Mouse (Mus musculus): Measurements from ENCODE around the gene Cdyl. TPM values are rescaled to one million over a fixed set of nuclear protein-coding genes. Genes with fewer than 3 reads are reported as not detected.

The Cdyl gene
- polyA plus RNA-seq, 1 experiment from 2014 or later = 11.8 TPM

DNA sequence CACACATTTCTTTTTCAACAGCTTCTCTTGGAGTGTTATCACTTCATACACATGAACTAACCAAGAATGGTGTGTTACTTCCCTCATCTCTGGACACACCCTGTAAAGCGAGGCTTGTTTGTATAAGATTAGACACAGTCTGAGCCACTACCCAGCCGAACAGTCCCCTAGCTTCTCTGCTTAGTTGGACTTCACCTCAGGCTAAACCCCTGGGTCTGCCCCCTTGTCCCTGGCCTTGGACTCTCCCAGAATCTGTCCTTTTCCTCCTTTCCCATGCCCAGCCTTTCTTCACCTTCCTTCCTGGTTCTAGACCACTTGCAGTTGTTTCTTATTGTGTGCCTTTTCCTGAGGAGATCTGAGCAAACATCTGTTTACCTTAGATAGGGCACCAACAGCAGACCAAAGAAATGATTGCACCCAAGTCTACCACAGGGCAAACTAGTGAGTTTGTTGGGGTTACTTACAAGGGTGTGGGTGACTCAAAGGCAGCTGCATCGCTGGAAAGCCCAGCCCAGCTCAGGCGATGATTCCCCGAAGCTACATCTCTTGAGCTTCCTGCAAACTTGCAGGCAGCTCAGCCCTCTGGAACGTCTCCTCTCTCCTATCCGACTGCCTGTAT lies 17.9 kb downstream of the Cdyl start:
- Histone ChIP-seq H3K36me3 (ENCODE audit: control insufficient read depth, insufficient read depth, low read length) (no peaks in the 10 kb centered on the region), H3K4me1 (ENCODE audit: control insufficient read depth, insufficient read depth, low read length) (no peaks in the 10 kb centered on the region), H3K4me3 (ENCODE audit: low read depth, low read length) (no peak overlapping the region), H3K9ac (ENCODE audit: low read length) (no peak overlapping the region), H3K27ac (ENCODE audit: low read depth, low read length) (no peak overlapping the region), H3K4me2 (no peak overlapping the region), H3K9me3 (ENCODE audit: control insufficient read depth, low read length) (no peaks in the 10 kb centered on the region), H3K27me3 (ENCODE audit: control insufficient read depth, insufficient read depth, low read length) (no peaks in the 10 kb centered on the region)
- 85% methylated on average over 7 of the region's 7 CpGs for WGBS
- ATAC-seq (ENCODE audit: low FRiP score) = no peak
- no peak for DNase-seq (ENCODE audit: low spot score, missing footprints)

DNA sequence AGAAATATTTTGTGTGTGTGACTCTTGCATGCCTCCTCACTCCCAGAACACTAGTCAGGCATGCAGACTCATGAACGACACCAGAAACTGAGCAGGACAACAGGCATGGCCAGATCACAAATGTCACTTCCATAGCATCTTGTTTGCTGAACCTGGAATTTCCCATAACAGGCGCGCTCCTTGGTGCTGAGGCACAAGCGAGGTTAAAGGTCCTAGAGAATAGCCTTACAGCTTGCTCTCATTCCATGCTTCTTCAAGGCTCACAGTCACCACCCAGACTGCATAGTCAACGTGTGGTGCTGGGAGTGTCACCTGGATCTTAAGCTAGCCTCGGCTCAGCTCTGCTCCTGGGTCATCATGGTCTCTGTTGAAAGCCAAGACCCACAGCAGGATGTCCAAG lies 19.1 kb downstream of the Cdyl start:
- Histone ChIP-seq H3K4me2 (no peak overlapping the region), H3K9me3 (ENCODE audit: control insufficient read depth, low read length) (no peaks in the 10 kb centered on the region), H3K27ac (ENCODE audit: low read depth, low read length) (no peak overlapping the region), H3K9ac (ENCODE audit: low read length) (no peak overlapping the region), H3K36me3 (ENCODE audit: control insufficient read depth, insufficient read depth, low read length) (no peaks in the 10 kb centered on the region), H3K4me3 (ENCODE audit: low read depth, low read length) (no peak overlapping the region), H3K4me1 (ENCODE audit: control insufficient read depth, insufficient read depth, low read length) (no peaks in the 10 kb centered on the region), H3K27me3 (ENCODE audit: control insufficient read depth, insufficient read depth, low read length) (no peaks in the 10 kb centered on the region)
- DNase-seq (ENCODE audit: low spot score, missing footprints) (no peak), ATAC-seq (ENCODE audit: low FRiP score) (no peak)
- 89% methylated on average over 6 of the region's 6 CpGs for WGBS

DNA sequence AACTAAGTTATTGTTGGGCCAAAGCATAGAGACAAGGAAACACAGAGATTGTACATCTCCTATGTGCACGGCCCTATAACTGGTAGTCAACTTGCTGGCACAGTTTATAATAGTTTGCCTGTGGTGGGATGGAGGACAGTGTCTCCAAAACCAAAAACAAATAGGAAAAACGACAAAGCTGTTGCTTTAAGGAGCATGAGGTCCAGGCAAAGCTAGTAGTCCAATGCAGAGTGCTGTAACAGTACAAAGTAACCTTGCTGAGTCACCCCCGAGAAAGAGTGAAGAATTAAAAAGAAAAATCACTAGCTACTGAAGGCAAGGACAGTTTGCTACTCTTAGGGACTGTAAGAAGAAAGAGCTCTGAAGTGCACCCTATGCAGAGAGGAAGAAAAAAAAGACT lies 21.7 kb downstream of the Cdyl start:
- Histone ChIP-seq H3K27ac (ENCODE audit: low read depth, low read length) (no peak overlapping the region), H3K4me3 (ENCODE audit: low read depth, low read length) (no peak overlapping the region), H3K4me1 (ENCODE audit: control insufficient read depth, insufficient read depth, low read length) (no peaks in the 10 kb centered on the region), H3K36me3 (ENCODE audit: control insufficient read depth, insufficient read depth, low read length) (no peaks in the 10 kb centered on the region), H3K27me3 (ENCODE audit: control insufficient read depth, insufficient read depth, low read length) (no peaks in the 10 kb centered on the region), H3K9ac (ENCODE audit: low read length) (no peak overlapping the region), H3K4me2 (no peak overlapping the region), H3K9me3 (ENCODE audit: control insufficient read depth, low read length) (no peaks in the 10 kb centered on the region)
- ATAC-seq (ENCODE audit: low FRiP score) = no peak
- DNase-seq (ENCODE audit: low spot score, missing footprints) = no peak
- 81% methylated on average over 3 of the region's 3 CpGs for WGBS

DNA sequence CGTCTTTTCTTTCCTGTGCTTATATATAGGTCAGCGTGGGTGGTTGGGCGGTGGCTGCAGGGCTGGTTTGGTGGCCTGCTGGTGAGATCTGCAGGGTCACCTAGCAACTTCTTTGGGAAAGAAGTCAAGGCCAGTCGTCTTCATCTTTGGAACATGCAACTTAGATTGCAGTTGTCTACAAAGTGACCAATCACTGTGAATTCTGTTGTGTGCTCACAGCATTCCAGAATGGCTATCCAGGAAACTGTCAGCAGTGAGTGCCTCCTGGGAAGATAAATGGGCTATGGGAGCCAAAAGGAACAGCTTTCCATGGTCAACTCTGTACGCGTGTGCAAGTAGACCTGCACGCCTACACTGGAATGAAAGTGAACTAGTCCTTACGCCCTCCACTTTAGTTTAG lies 26.6 kb downstream of the Cdyl start:
- WGBS = 87% methylated on average over 8 of the region's 8 CpGs
- Histone ChIP-seq H3K4me2 (no peak overlapping the region), H3K9ac (ENCODE audit: low read length) (no peak overlapping the region), H3K36me3 (ENCODE audit: control insufficient read depth, insufficient read depth, low read length) (no peaks in the 10 kb centered on the region), H3K27me3 (ENCODE audit: control insufficient read depth, insufficient read depth, low read length) (no peaks in the 10 kb centered on the region), H3K4me3 (ENCODE audit: low read depth, low read length) (no peak overlapping the region), H3K4me1 (ENCODE audit: control insufficient read depth, insufficient read depth, low read length) (no peaks in the 10 kb centered on the region), H3K27ac (ENCODE audit: low read depth, low read length) (no peak overlapping the region), H3K9me3 (ENCODE audit: control insufficient read depth, low read length) (no peaks in the 10 kb centered on the region)
- ATAC-seq (ENCODE audit: low FRiP score) (no peak), DNase-seq (ENCODE audit: low spot score, missing footprints) (no peak)

DNA sequence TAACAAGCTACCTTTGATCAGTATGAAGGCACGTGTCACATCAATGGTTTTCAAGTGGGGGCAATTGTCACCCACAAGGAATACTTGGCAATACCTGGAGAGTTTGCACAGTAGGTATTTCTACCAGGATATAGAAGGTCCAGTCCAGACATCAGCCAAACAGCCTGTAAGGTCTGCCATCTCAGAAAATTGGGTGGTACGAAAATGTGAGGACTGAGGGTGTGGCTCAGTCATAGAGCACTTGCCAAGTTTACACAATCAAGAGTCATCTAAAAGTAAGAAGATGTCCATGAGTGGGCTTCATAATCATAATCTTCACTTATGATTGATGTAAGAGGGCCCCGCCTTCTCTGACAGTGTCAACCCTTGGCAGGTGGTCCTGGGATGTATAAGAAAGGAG lies 29.9 kb downstream of the Cdyl start:
- Histone ChIP-seq H3K4me1 (ENCODE audit: control insufficient read depth, insufficient read depth, low read length) (no peaks in the 10 kb centered on the region), H3K9me3 (ENCODE audit: control insufficient read depth, low read length) (no peaks in the 10 kb centered on the region), H3K9ac (ENCODE audit: low read length) (no peak overlapping the region), H3K27me3 (ENCODE audit: control insufficient read depth, insufficient read depth, low read length) (no peaks in the 10 kb centered on the region), H3K4me2 (no peak overlapping the region), H3K36me3 (ENCODE audit: control insufficient read depth, insufficient read depth, low read length) (no peaks in the 10 kb centered on the region), H3K27ac (ENCODE audit: low read depth, low read length) (no peak overlapping the region), H3K4me3 (ENCODE audit: low read depth, low read length) (no peak overlapping the region)
- WGBS = 90% methylated on average over 3 of the region's 3 CpGs
- DNase-seq (ENCODE audit: low spot score, missing footprints) (no peak), ATAC-seq (ENCODE audit: low FRiP score) (no peak)

DNA sequence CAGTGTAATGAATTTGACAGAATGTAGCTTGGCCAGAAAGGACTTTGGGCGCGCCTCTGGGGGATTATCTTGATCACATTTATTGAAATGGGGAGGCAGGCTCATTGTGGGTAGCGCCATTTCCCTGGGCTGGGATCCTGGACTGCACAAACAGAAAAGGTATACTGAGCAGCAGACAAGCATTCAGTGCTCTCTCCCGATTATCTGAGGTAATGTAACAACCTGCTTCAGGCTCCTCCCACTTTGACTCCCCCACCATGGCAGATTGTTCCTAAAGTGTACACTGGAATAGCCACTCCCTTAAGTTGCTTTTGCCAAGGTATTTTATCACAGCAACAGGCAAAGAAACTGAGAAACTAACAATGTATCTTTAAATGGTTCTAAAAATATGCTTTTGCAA lies 58.0 kb downstream of the Cdyl start:
- H3K4me1 ChIP-seq (ENCODE audit: control insufficient read depth, insufficient read depth, low read length) = no peaks in the 10 kb centered on the region
- H3K27me3 ChIP-seq (ENCODE audit: control insufficient read depth, insufficient read depth, low read length) = no peaks in the 10 kb centered on the region
- 88% methylated on average over 4 of the region's 4 CpGs for WGBS
- H3K27ac ChIP-seq (ENCODE audit: low read depth, low read length) = no peak overlapping the region
- no peaks in the 10 kb centered on the region for H3K36me3 ChIP-seq (ENCODE audit: control insufficient read depth, insufficient read depth, low read length)
- H3K4me2 ChIP-seq = no peak overlapping the region
- DNase-seq (ENCODE audit: low spot score, missing footprints) = no peak
- no peak overlapping the region for H3K4me3 ChIP-seq (ENCODE audit: low read depth, low read length)
- H3K9ac ChIP-seq (ENCODE audit: low read length) = no peak overlapping the region
- H3K9me3 ChIP-seq (ENCODE audit: control insufficient read depth, low read length) = no peaks in the 10 kb centered on the region
- ATAC-seq (ENCODE audit: low FRiP score) = no peak

DNA sequence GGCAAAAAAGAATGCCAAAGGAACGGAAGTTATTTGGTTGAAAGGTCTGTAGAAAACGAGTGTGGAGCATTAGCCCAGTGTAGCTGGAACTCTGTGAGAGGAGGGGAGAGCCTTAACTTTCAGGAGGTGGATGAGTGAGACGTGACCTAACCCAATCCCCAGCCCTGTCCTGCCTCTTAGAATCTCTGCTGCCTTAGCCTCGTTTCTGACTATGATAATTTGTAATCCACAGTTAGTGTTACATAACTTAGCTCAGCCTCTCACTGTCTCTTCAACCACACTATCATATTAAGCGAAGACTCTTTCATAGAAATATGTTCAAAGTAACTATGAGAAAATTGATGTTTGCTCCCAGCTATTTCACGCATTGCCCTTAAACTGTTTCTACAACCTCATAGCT lies 59.9 kb downstream of the Cdyl start:
- Histone ChIP-seq H3K27ac (ENCODE audit: low read depth, low read length) (no peak overlapping the region), H3K36me3 (ENCODE audit: control insufficient read depth, insufficient read depth, low read length) (no peaks in the 10 kb centered on the region), H3K4me2 (no peak overlapping the region), H3K9me3 (ENCODE audit: control insufficient read depth, low read length) (no peaks in the 10 kb centered on the region), H3K4me3 (ENCODE audit: low read depth, low read length) (no peak overlapping the region), H3K27me3 (ENCODE audit: control insufficient read depth, insufficient read depth, low read length) (no peaks in the 10 kb centered on the region), H3K9ac (ENCODE audit: low read length) (no peak overlapping the region), H3K4me1 (ENCODE audit: control insufficient read depth, insufficient read depth, low read length) (no peaks in the 10 kb centered on the region)
- DNase-seq (ENCODE audit: low spot score, missing footprints) (no peak), ATAC-seq (ENCODE audit: low FRiP score) (no peak)
- 82% methylated on average over 6 of the region's 6 CpGs for WGBS

DNA sequence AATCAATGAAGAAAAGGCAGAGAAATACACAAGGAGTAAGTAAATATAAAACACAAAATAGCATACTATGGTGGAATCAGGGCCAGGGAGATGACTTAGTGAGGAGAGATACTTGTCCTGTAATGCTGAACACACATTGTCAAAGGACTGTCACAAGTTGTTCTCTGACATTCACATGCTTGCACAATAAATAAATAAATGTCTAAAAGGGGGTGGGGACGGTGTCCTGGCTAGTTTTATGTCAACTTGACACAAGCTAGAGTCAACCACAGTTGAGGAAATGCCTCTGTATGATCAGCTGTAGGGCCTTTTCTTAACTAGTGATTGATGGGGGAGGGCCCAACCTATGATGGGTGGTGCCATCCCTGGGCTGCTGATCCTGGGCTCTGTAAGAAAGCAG lies 63.4 kb downstream of the Cdyl start:
- ATAC-seq (ENCODE audit: low FRiP score) (no peak), DNase-seq (ENCODE audit: low spot score, missing footprints) (no peak)
- WGBS = 59% methylated on average over 1 of the region's 1 CpGs

DNA sequence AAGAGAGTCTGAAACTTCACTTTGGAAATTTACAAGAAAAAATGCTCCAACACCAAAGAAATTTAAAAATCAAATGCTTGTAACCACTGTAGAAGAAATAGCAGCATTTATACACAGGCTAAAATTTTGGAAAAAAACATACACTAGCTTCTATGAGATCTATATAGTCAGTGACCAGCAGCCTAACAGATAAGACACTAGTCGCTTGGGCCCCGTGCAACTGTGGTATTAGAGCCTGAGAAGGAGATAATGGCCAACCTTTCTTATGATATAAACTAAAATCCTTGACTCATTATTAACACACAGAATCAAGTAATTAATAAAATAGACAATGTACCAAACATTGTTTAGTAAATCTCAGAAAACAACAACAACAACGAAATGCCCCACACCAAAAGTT lies 66.4 kb downstream of the Cdyl start:
- H3K4me2 ChIP-seq = no peak overlapping the region
- H3K4me3 ChIP-seq (ENCODE audit: low read depth, low read length) = no peak overlapping the region
- H3K36me3 ChIP-seq (ENCODE audit: control insufficient read depth, insufficient read depth, low read length) = no peaks in the 10 kb centered on the region
- no peaks in the 10 kb centered on the region for H3K27me3 ChIP-seq (ENCODE audit: control insufficient read depth, insufficient read depth, low read length)
- ATAC-seq (ENCODE audit: low FRiP score) (no peak), DNase-seq (ENCODE audit: low spot score, missing footprints) (no peak)
- no peaks in the 10 kb centered on the region for H3K9me3 ChIP-seq (ENCODE audit: control insufficient read depth, low read length)
- WGBS = 97% methylated on average over 3 of the region's 3 CpGs
- H3K4me1 ChIP-seq (ENCODE audit: control insufficient read depth, insufficient read depth, low read length) = no peaks in the 10 kb centered on the region
- no peak overlapping the region for H3K27ac ChIP-seq (ENCODE audit: low read depth, low read length)
- H3K9ac ChIP-seq (ENCODE audit: low read length) = no peak overlapping the region

More for the DNA sequence above, 63.4 kb downstream of the Cdyl start:
- H3K27ac ChIP-seq (ENCODE audit: low read depth, low read length) = no peak overlapping the region
- H3K27me3 ChIP-seq (ENCODE audit: control insufficient read depth, insufficient read depth, low read length) = no peaks in the 10 kb centered on the region
- no peak overlapping the region for H3K4me2 ChIP-seq
- no peaks in the 10 kb centered on the region for H3K36me3 ChIP-seq (ENCODE audit: control insufficient read depth, insufficient read depth, low read length)
- H3K4me3 ChIP-seq (ENCODE audit: low read depth, low read length) = no peak overlapping the region
- no peaks in the 10 kb centered on the region for H3K9me3 ChIP-seq (ENCODE audit: control insufficient read depth, low read length)
- H3K9ac ChIP-seq (ENCODE audit: low read length) = no peak overlapping the region
- no peaks in the 10 kb centered on the region for H3K4me1 ChIP-seq (ENCODE audit: control insufficient read depth, insufficient read depth, low read length)

DNA sequence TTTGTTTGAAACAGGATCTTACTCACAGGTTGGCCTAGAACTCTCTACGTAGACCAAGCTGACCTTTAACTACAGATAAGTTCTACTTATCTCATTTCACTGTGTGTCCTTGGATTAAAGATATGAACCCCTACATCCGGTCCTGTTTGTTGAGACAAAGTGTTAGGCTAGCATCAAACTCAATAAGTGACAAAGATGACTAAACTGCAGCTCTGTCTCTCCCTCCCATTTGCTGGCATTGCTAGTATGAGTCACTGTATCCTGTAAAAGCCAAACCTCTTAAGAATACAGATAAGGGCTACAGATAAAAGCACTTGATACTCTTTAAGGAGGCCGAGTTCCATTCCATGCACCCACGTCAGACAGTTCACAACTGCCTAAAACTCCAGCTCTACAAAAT lies 72.5 kb downstream of the Cdyl start:
- WGBS = 91% methylated on average over 4 of the region's 4 CpGs

More for the DNA sequence above, 72.5 kb downstream of the Cdyl start:
- no peak overlapping the region for H3K27ac ChIP-seq (ENCODE audit: low read depth, low read length)
- no peaks in the 10 kb centered on the region for H3K9me3 ChIP-seq (ENCODE audit: control insufficient read depth, low read length)
- no peak overlapping the region for H3K4me3 ChIP-seq (ENCODE audit: low read depth, low read length)
- no peaks in the 10 kb centered on the region for H3K36me3 ChIP-seq (ENCODE audit: control insufficient read depth, insufficient read depth, low read length)
- H3K4me1 ChIP-seq (ENCODE audit: control insufficient read depth, insufficient read depth, low read length) = no peaks in the 10 kb centered on the region
- H3K4me2 ChIP-seq = no peak overlapping the region
- DNase-seq (ENCODE audit: low spot score, missing footprints) (no peak), ATAC-seq (ENCODE audit: low FRiP score) (no peak)
- no peak overlapping the region for H3K9ac ChIP-seq (ENCODE audit: low read length)
- no peaks in the 10 kb centered on the region for H3K27me3 ChIP-seq (ENCODE audit: control insufficient read depth, insufficient read depth, low read length)

Data from midbrain, embryonic 11.5 days (tissue).